Mouse (Mus musculus) spleen, adult 2 months (tissue): Measurements from ENCODE around the gene Reep6. TPM values are rescaled to one million over a fixed set of nuclear protein-coding genes. Genes with fewer than 3 reads are reported as not detected.

Source experiments
- DNase-seq, 2 experiments: peaks; one replicate each; pipeline versions ENCODE4 v3.0.0 to v3.0.0-alpha.2; 2012 to 2021; ENCODE audit warnings: low spot score in 2 of 2, low read depth in 1 of 2
- H3K27ac ChIP-seq: fragments of 200-500 bp; 2 replicates; pipeline ENCODE4 v1.5.1; 2012; ENCODE audit warnings: low read length, inconsistent platforms; ENCODE audit not compliant: insufficient read depth
- H3K27me3 ChIP-seq: fragments of 200-500 bp; 2 replicates; pipeline ENCODE4 v1.6.1; 2012; ENCODE audit warnings: mild to moderate bottlenecking, moderate library complexity, low read length, inconsistent platforms; ENCODE audit not compliant: control insufficient read depth, insufficient read depth
- H3K36me3 ChIP-seq: fragments of 200-500 bp; 2 replicates; pipeline ENCODE4 v1.6.1; 2012; ENCODE audit warnings: mild to moderate bottlenecking, low read length, inconsistent platforms; ENCODE audit not compliant: control insufficient read depth, insufficient read depth
- H3K4me1 ChIP-seq: fragments of 200-500 bp; 2 replicates; pipeline ENCODE4 v1.6.1; 2011; ENCODE audit warnings: inconsistent platforms; ENCODE audit not compliant: control insufficient read depth, insufficient read depth, insufficient read length
- H3K4me3 ChIP-seq: fragments of 200-500 bp; 2 replicates; pipeline ENCODE4 v1.5.1; 2011; ENCODE audit warnings: mild to moderate bottlenecking, inconsistent platforms; ENCODE audit not compliant: insufficient read depth, insufficient read length; ENCODE audit errors: extremely low read depth
- CTCF ChIP-seq: fragments of 200-500 bp; IDR thresholded peaks from 2 replicates; pipeline ENCODE4 v1.5.1; 2011; ENCODE audit warnings: mild to moderate bottlenecking, inconsistent platforms; ENCODE audit not compliant: insufficient read depth, insufficient read length, insufficient replicate concordance; ENCODE audit errors: extremely low read depth
- POLR2A ChIP-seq: fragments of 200-500 bp; IDR thresholded peaks from 2 replicates; pipeline ENCODE4 v1.6.1; 2011; ENCODE audit warnings: low read depth, low read length, inconsistent platforms
- WGBS: fragments of 180-500 bp; shearing (Covaris S2); methylation state at CpG from one replicate; pipeline ENCODE4 v1.1.7; 2018; 5-methylcytosine and 5-hydroxymethylcytosine counted together
- polyA plus RNA-seq: library from polyadenylated mRNA; depleted of rRNA; stranded (reverse); fragments of >200 nt; gene quantifications from 2 replicates; pipeline ENCODE4 v1.2.3, GENCODE M21; 2012

Reep6 gene
- polyA plus RNA-seq, 1 experiment, result 2.1 TPM

GRCm38 (mm10) chr10:80357994-80358639, 28.4 kb downstream of the Reep6 start:
- WGBS, result 9% methylated on average over 31 of the region's 31 CpGs
- Histone ChIP-seq H3K36me3 (no peaks in the 10 kb centered on the region), H3K4me3 (no peak overlapping the region), H3K4me1 (no peaks in the 10 kb centered on the region; the same call in 1 of the 2 replicates), H3K27me3 (peaks cover 15% of the 10 kb centered on the region), H3K27ac (no peak overlapping the region)
- TF ChIP-seq CTCF (no peak), POLR2A (no peak)
- no peak for DNase-seq

DNA sequence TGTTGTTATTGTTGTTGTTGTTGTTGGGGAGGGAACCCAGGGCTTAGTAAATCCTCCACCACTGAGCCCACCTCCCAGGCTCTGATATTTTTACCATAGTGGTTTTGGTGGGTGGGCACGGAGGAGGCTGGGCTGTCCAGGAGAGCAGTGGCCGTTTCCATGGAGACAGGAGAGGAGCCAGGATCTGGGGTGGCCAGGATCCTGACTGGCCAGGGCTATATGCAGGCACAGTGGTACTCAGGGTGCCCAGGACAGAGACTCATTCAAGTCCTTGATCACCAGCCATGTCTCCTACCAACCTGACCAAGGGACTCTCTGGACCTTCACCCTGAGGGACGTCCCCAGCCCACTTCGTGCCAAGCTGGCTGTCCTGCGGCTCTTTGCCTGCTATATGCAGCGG, 34.0 kb downstream of the Reep6 start:
- Histone ChIP-seq H3K4me1 (no peaks in the 10 kb centered on the region), H3K4me3 (no peak overlapping the region), H3K27me3 (peaks cover 5% of the 10 kb centered on the region; the same call in 1 of the 2 replicates), H3K27ac (no peak overlapping the region), H3K36me3 (no peaks in the 10 kb centered on the region)
- TF ChIP-seq CTCF (no peak), POLR2A (no peak)
- DNase-seq, result no peak
- WGBS, result 51% methylated on average over 6 of the region's 6 CpGs

DNA sequence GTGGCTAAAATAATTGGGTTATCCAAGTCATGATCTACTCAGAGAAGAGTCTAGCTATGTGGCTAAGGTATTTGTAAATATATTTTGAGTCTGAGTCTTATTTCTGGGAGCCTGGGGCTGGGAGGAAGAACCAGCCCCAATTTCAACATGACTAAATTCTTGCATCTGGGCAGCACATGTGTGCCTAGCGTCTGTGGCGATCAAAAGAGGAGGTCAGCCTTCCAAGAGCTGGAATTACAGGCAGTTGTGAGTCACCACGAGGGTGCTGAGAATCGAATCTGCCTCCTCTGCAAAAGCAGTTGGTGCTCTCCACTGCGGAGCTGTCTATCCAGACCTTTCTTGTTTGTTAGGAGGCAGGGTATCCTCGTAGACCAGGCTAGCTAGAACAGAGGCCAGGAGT, 36.0 kb downstream of the Reep6 start:
- TF ChIP-seq POLR2A, result no peak
- no peak for TF ChIP-seq CTCF
- WGBS, result 68% methylated on average over 6 of the region's 6 CpGs
- H3K4me3 ChIP-seq, result no peak overlapping the region

DNA sequence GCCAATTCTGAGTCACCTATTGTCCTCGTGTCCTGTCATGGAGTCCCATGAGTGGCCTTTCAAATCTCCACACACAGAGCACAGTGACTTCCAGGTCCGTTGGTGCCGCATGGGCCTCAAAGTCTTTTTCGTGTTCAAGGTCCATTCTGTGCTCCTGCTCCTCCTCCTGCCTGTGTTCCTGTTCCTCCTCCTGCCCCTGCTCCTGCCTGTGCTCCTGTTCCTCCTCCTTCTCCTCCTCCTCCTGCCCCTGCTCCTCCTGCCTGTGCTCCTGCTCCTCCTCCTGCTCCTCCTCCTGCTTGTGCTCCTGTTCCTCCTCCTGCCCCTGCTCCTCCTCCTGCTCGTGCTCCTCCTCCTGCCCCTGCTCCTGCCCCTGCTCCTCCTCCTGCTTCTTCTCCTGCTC, 38.2 kb downstream of the Reep6 start:
- WGBS, result 60% methylated on average over 5 of the region's 5 CpGs
- Histone ChIP-seq H3K4me1 (no peaks in the 10 kb centered on the region), H3K4me3 (no peak overlapping the region), H3K36me3 (no peaks in the 10 kb centered on the region), H3K27me3 (no peaks in the 10 kb centered on the region; the same call in 1 of the 2 replicates), H3K27ac (no peak overlapping the region)
- TF ChIP-seq CTCF (no peak), POLR2A (no peak)
- DNase-seq, result no peak

More for the DNA sequence above, 36.0 kb downstream of the Reep6 start:
- no peak for DNase-seq
- H3K27ac ChIP-seq, result no peak overlapping the region
- no peaks in the 10 kb centered on the region for H3K36me3 ChIP-seq
- H3K27me3 ChIP-seq, result no peaks in the 10 kb centered on the region; the same call in 1 of the 2 replicates
- H3K4me1 ChIP-seq, result no peaks in the 10 kb centered on the region

DNA sequence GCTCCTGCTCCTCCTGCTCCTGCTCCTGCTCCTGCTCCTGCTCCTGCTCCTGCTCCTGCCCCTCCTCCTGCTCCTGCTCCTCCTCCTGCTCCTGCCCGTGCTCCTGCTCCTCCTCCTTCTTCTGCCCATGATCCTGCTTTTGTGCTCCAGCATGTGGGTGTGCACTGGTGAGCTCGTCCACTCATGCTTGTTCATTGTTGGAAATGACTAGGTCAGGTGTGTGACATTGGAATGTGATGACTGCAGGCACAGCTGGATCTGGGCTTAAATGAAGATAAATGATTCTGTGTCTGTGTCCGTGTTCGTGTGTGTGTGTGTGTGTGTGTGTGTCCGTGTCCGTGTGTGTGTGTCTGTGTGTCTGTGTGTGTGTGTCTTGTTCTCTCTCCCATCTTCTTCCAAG, 38.6 kb downstream of the Reep6 start:
- no peak for TF ChIP-seq CTCF
- TF ChIP-seq POLR2A, result no peak
- Histone ChIP-seq H3K36me3 (no peaks in the 10 kb centered on the region), H3K4me3 (no peak overlapping the region), H3K27me3 (no peaks in the 10 kb centered on the region; the same call in 1 of the 2 replicates), H3K4me1 (no peaks in the 10 kb centered on the region), H3K27ac (no peak overlapping the region)
- no peak for DNase-seq
- 91% methylated on average over 6 of the region's 6 CpGs for WGBS

DNA sequence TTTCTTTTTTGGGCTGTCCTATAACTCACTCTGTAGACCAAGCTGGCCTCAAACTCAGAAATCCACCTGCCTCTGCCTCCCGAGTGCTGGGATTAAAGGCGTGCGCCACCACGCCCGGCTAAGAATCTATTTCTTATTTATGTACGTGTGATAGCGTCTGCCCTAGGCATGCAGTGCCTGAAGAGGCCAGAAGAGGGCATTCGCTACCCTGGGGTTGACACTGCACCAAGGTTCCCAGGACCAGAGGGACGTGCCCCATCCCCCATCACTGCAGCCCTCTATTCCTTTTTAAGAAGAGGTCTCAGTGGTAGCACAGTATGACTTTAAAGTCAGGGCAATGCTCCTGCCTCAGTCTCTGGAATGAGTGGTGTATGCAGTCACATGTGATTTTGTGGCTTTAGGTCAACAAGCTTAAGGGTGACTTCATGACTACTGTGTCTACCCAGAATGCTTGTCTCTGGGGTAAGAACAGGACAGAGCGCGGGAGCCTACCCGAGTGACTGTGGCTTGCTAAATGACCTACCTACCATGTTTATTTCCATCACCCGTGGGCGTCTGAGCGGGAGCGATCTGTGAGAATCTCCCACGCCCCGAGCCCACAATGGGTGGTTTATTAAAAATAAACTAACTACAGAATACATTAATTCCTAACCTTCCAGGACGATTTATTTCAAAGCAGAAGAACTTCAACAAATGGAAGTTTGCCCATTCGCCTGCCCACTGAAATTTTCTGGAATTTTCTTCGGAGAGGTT, 40.4 kb downstream of the Reep6 start:
- Histone ChIP-seq H3K36me3 (no peaks in the 10 kb centered on the region), H3K27ac (no peak overlapping the region), H3K4me1 (no peaks in the 10 kb centered on the region), H3K4me3 (no peak overlapping the region), H3K27me3 (no peaks in the 10 kb centered on the region; the same call in 1 of the 2 replicates)
- peak in 1 of 2 experiments; percentile 31 for DNase-seq
- peak; percentile 26; the same call in 1 of the 2 replicates for TF ChIP-seq CTCF
- no peak for TF ChIP-seq POLR2A
- 77% methylated on average over 21 of the region's 21 CpGs for WGBS
